Mouse (Mus musculus) kidney, embryonic 16.5 days (tissue): ENCODE data around the gene Fam189a1. TPM values are rescaled to one million over a fixed set of nuclear protein-coding genes. Genes with fewer than 3 reads are reported as not detected.

ENCODE experiments used
- ATAC-seq: fragments of 200-750 bp; cut with Nextera tagmentation; 2 replicates; pipeline ENCODE4 v1.8.0; 2017; ENCODE audit warnings: moderate TSS enrichment; ENCODE audit not compliant: low FRiP score, low TSS enrichment
- H3K27ac ChIP-seq: fragments of 300-500 bp; sonication (generic); 2 replicates; pipeline ENCODE4 v1.5.1; 2014; ENCODE audit warnings: low read length
- H3K27me3 ChIP-seq: fragments of 300-500 bp; sonication (generic); 2 replicates; pipeline ENCODE4 v1.6.1; 2014; ENCODE audit warnings: low read length, control low read depth, mixed read lengths; ENCODE audit not compliant: insufficient read depth
- H3K36me3 ChIP-seq: fragments of 300-500 bp; sonication (generic); 2 replicates; pipeline ENCODE4 v1.6.1; 2014; ENCODE audit warnings: low read length, control low read depth, mixed read lengths; ENCODE audit not compliant: insufficient read depth
- H3K4me1 ChIP-seq: fragments of 300-500 bp; sonication (generic); 2 replicates; pipeline ENCODE4 v1.6.1; 2014; ENCODE audit warnings: low read length, control low read depth, mixed read lengths; ENCODE audit not compliant: insufficient read depth
- H3K4me2 ChIP-seq: fragments of 300-500 bp; sonication (generic); replicated peaks from 2 replicates; pipeline ENCODE4 v1.6.1; 2014; ENCODE audit warnings: low read depth, low read length
- H3K4me3 ChIP-seq: fragments of 300-500 bp; sonication (generic); 2 replicates; pipeline ENCODE4 v1.5.1; 2014; ENCODE audit warnings: mild to moderate bottlenecking, low read length
- H3K9ac ChIP-seq: fragments of 300-500 bp; sonication (generic); replicated peaks from 2 replicates; pipeline ENCODE4 v1.6.1; 2014; ENCODE audit warnings: low read length
- H3K9me3 ChIP-seq: fragments of 300-500 bp; sonication (generic); 2 replicates; pipeline ENCODE4 v1.6.1; 2016; ENCODE audit warnings: low read length, control low read depth
- WGBS: fragments of 180-500 bp; shearing (Covaris S2); extraction: QIAGEN DNeasy Blood & Tissue Kit; methylation state at CpG from one replicate; pipeline ENCODE4 v1.1.7; 2014; 5-methylcytosine and 5-hydroxymethylcytosine counted together
- polyA plus RNA-seq: library from polyadenylated mRNA; unstranded; fragments of >200 nt; fragmentation: Nextera tagmentation; extraction: Ambion mirVana; gene quantifications from 2 replicates; pipeline ENCODE4 v1.2.1, GENCODE M21; 2015

The Fam189a1 gene
- polyA plus RNA-seq, 1 experiment from 2014 or later, result 0.20 TPM

GRCm38 (mm10) chr7:64944686-64945085 is 211.7 kb downstream of the Fam189a1 start:
- Histone ChIP-seq H3K27me3 (no peaks in the 10 kb centered on the region), H3K36me3 (no peaks in the 10 kb centered on the region), H3K9me3 (no peaks in the 10 kb centered on the region), H3K4me3 (no peak overlapping the region), H3K4me2 (no peak overlapping the region), H3K9ac (no peak overlapping the region), H3K27ac (no peak overlapping the region), H3K4me1 (no peaks in the 10 kb centered on the region)
- 86% methylated on average over 5 of the region's 5 CpGs for WGBS
- no peak for ATAC-seq

- 65% methylated on average over 8 of the region's 8 CpGs for WGBS
- Histone ChIP-seq H3K27ac (no peak overlapping the region), H3K4me1 (no peaks in the 10 kb centered on the region)
These were observed 212.2 kb downstream of the Fam189a1 start for GRCm38 (mm10) chr7:64944175-64944574.

GRCm38 (mm10) chr7:64936927-64937326 is 219.4 kb downstream of the Fam189a1 start:
- Histone ChIP-seq H3K4me2 (no peak overlapping the region), H3K36me3 (no peaks in the 10 kb centered on the region), H3K9ac (no peak overlapping the region), H3K4me3 (no peak overlapping the region), H3K27me3 (no peaks in the 10 kb centered on the region), H3K27ac (no peak overlapping the region), H3K4me1 (no peaks in the 10 kb centered on the region), H3K9me3 (no peaks in the 10 kb centered on the region)
- ATAC-seq, result no peak
- WGBS, result 83% methylated on average over 4 of the region's 4 CpGs

More at GRCm38 (mm10) chr7:64944175-64944574, 212.2 kb downstream of the Fam189a1 start:
- no peak for ATAC-seq
- H3K9ac ChIP-seq, result no peak overlapping the region
- no peaks in the 10 kb centered on the region for H3K36me3 ChIP-seq
- no peak overlapping the region for H3K4me3 ChIP-seq
- no peaks in the 10 kb centered on the region for H3K27me3 ChIP-seq
- H3K4me2 ChIP-seq, result no peak overlapping the region
- no peaks in the 10 kb centered on the region for H3K9me3 ChIP-seq

- no peak overlapping the region for H3K9ac ChIP-seq
- no peaks in the 10 kb centered on the region for H3K9me3 ChIP-seq
- no peaks in the 10 kb centered on the region for H3K4me1 ChIP-seq
- no peak for ATAC-seq
- H3K36me3 ChIP-seq, result no peaks in the 10 kb centered on the region
- no peak overlapping the region for H3K4me2 ChIP-seq
- no peak overlapping the region for H3K27ac ChIP-seq
- no peak overlapping the region for H3K4me3 ChIP-seq
- H3K27me3 ChIP-seq, result no peaks in the 10 kb centered on the region
- WGBS, result 56% methylated on average over 3 of the region's 3 CpGs
These were observed 222.3 kb downstream of the Fam189a1 start for GRCm38 (mm10) chr7:64934115-64934514.

- Histone ChIP-seq H3K4me2 (no peak overlapping the region), H3K27me3 (no peaks in the 10 kb centered on the region), H3K9ac (no peak overlapping the region), H3K27ac (no peak overlapping the region), H3K9me3 (no peaks in the 10 kb centered on the region), H3K36me3 (no peaks in the 10 kb centered on the region), H3K4me1 (no peaks in the 10 kb centered on the region), H3K4me3 (no peak overlapping the region)
- WGBS, result 72% methylated on average over 4 of the region's 4 CpGs
- no peak for ATAC-seq
These were observed 225.4 kb downstream of the Fam189a1 start for GRCm38 (mm10) chr7:64930980-64931379.

GRCm38 (mm10) chr7:64923918-64924317 is 232.5 kb downstream of the Fam189a1 start:
- H3K4me1 ChIP-seq, result no peaks in the 10 kb centered on the region
- H3K9ac ChIP-seq, result no peak overlapping the region
- ATAC-seq, result no peak
- H3K4me2 ChIP-seq, result no peak overlapping the region
- no peaks in the 10 kb centered on the region for H3K36me3 ChIP-seq
- H3K9me3 ChIP-seq, result no peaks in the 10 kb centered on the region
- 81% methylated on average over 5 of the region's 5 CpGs for WGBS
- H3K4me3 ChIP-seq, result no peak overlapping the region
- no peak overlapping the region for H3K27ac ChIP-seq
- no peaks in the 10 kb centered on the region for H3K27me3 ChIP-seq

- WGBS, result 83% methylated on average over 13 of the region's 13 CpGs
- no peaks in the 10 kb centered on the region for H3K4me1 ChIP-seq
- no peaks in the 10 kb centered on the region for H3K27me3 ChIP-seq
- no peak overlapping the region for H3K27ac ChIP-seq
- H3K9ac ChIP-seq, result no peak overlapping the region
- ATAC-seq, result no peak
- H3K4me3 ChIP-seq, result no peak overlapping the region
- H3K4me2 ChIP-seq, result no peak overlapping the region
- no peaks in the 10 kb centered on the region for H3K36me3 ChIP-seq
- no peaks in the 10 kb centered on the region for H3K9me3 ChIP-seq
These were observed 235.2 kb downstream of the Fam189a1 start for GRCm38 (mm10) chr7:64921189-64921588.

GRCm38 (mm10) chr7:64920735-64921134 is 235.6 kb downstream of the Fam189a1 start:
- Histone ChIP-seq H3K9me3 (no peaks in the 10 kb centered on the region), H3K9ac (no peak overlapping the region), H3K27ac (no peak overlapping the region), H3K36me3 (no peaks in the 10 kb centered on the region), H3K27me3 (no peaks in the 10 kb centered on the region), H3K4me2 (no peak overlapping the region), H3K4me1 (no peaks in the 10 kb centered on the region), H3K4me3 (no peak overlapping the region)
- ATAC-seq, result no peak
- WGBS, result 91% methylated on average over 5 of the region's 5 CpGs

GRCm38 (mm10) chr7:64916654-64917053 is 239.7 kb downstream of the Fam189a1 start:
- H3K9ac ChIP-seq, result no peak overlapping the region
- H3K27me3 ChIP-seq, result no peaks in the 10 kb centered on the region
- no peak overlapping the region for H3K27ac ChIP-seq
- no peaks in the 10 kb centered on the region for H3K36me3 ChIP-seq
- H3K9me3 ChIP-seq, result no peaks in the 10 kb centered on the region
- H3K4me2 ChIP-seq, result no peak overlapping the region
- H3K4me3 ChIP-seq, result no peak overlapping the region
- no peak for ATAC-seq
- H3K4me1 ChIP-seq, result no peaks in the 10 kb centered on the region
- 22% methylated on average over 7 of the region's 7 CpGs for WGBS

GRCm38 (mm10) chr7:64915121-64915520 is 241.2 kb downstream of the Fam189a1 start:
- Histone ChIP-seq H3K9me3 (no peaks in the 10 kb centered on the region), H3K4me1 (no peaks in the 10 kb centered on the region), H3K4me2 (no peak overlapping the region), H3K36me3 (no peaks in the 10 kb centered on the region), H3K9ac (no peak overlapping the region), H3K27ac (no peak overlapping the region), H3K27me3 (no peaks in the 10 kb centered on the region), H3K4me3 (no peak overlapping the region)
- WGBS, result 64% methylated on average over 2 of the region's 2 CpGs
- no peak for ATAC-seq
